Mouse (Mus musculus) embryonic fibroblast, embryonic 13.5 days (primary cell): ENCODE measurements around the gene Olfr328.

Source experiments
- CTCF ChIP-seq: IDR thresholded peaks from 2 replicates; pipeline ENCODE4 v1.5.1; 2011; ENCODE audit warnings: mild to moderate bottlenecking, control low read depth, low read length, moderate library complexity, borderline replicate concordance; ENCODE audit not compliant: insufficient read depth
- POLR2A ChIP-seq: IDR thresholded peaks from 2 replicates; pipeline ENCODE4 v1.6.1; 2011; ENCODE audit warnings: low read depth, mild to moderate bottlenecking, control low read depth, low read length, moderate library complexity

DNA sequence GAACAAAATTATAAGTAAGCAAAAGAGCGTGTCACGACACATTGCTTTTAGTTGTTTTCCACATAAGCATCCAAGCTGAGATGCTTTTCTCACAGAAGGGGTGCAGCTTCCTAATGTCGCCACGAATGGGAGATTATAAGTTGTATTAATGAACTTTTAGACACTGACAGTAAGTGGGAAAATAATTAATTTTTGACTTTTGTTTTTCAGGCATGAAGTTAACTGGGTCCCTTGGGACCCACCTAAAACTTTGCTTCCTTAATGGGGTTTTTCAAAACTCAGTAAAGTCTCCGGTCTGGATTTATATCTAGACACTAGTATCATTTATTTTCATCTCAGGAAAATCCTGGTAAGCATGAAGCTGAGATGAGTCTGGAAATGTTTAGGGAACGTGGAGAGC is 39.4 kb upstream of the Olfr328 start, which contains the start of gene Olfr324:
- no peak for TF ChIP-seq CTCF
- no peak for TF ChIP-seq POLR2A
